Mouse (Mus musculus): ENCODE measurements around the gene Cmbl. TPM values are rescaled to one million over a fixed set of nuclear protein-coding genes. Genes with fewer than 3 reads are reported as not detected.

Cmbl gene
- polyA plus RNA-seq, 1 experiment from 2014 or later = 12.2 TPM

DNA sequence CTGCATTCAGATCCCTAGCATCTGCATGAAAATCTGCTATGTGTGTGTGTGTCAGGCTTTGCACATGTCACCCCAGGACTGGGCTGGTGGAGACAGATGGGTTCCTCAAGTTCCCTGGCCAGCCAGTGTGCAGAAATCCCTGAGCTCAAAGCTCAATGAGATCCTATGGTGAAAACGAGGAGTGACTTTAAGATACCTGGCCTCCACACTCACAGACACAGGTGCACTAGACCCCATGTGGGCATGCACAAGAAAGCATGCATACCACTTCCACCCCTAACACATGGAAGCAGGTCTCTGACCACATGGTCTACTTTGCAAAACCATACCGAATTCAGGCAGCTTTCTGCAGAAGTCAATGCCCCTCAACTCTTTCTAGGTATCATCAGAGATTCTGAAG lies 22.6 kb downstream of the Cmbl start:
- H3K9ac ChIP-seq (ENCODE audit: low read length) = no peak overlapping the region
- H3K9me3 ChIP-seq (replicated peaks; ENCODE audit: control insufficient read depth, low read length) = no peaks in the 10 kb centered on the region
- 74% methylated on average over 2 of the region's 2 CpGs for WGBS
- ATAC-seq (replicated peaks; ENCODE audit: extremely low read depth, insufficient read depth, low FRiP score) = no peak
- H3K4me3 ChIP-seq (ENCODE audit: low read length) = no peak overlapping the region
- H3K36me3 ChIP-seq (ENCODE audit: control insufficient read depth, insufficient read depth) = peaks cover 33% of the 10 kb centered on the region
- H3K27me3 ChIP-seq (ENCODE audit: control insufficient read depth, insufficient read depth, low read length) = no peaks in the 10 kb centered on the region
- no peak overlapping the region for H3K27ac ChIP-seq (ENCODE audit: low read length)
- H3K4me2 ChIP-seq (ENCODE audit: low read depth, low read length) = no peak overlapping the region
- H3K4me1 ChIP-seq (ENCODE audit: control insufficient read depth, insufficient read depth, low read length) = peaks cover 11% of the 10 kb centered on the region

DNA sequence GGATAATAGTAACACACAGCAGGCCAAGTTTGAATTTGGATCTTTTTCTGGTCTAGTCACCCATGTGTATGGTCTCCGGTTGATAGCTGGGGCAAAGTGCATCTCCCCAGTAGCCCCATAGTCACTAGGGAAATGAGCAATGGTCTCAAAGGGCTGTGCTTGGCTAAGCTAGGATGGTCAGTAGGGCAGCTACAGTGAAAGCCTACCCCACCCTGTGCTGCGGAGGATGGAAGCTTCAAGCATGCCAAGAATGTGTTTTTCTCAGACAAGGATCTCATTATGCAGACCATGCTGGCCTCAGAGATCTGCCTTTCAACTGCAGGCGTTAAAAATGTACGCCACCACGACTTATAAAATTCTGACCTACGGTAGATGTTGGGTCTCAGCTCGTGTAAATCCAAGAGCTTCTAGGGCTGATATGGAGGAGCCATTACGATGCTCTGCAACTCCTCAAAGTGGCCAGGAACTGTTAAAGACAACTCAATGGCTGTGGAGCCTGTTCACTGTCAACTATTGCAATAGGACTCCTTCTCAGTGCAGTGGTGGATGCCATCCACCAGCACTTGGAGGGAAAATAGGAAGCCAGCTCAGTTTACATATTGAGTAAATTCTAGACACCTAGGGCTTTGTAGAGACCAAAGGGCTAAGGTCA lies 23.9 kb downstream of the Cmbl start:
- no peak overlapping the region for H3K4me3 ChIP-seq (ENCODE audit: low read length)
- H3K4me2 ChIP-seq (ENCODE audit: low read depth, low read length) = no peak overlapping the region
- WGBS = 30% methylated on average over 8 of the region's 8 CpGs
- H3K4me1 ChIP-seq (ENCODE audit: control insufficient read depth, insufficient read depth, low read length) = peaks cover 11% of the 10 kb centered on the region
- H3K9me3 ChIP-seq (replicated peaks; ENCODE audit: control insufficient read depth, low read length) = no peaks in the 10 kb centered on the region
- no peaks in the 10 kb centered on the region for H3K27me3 ChIP-seq (ENCODE audit: control insufficient read depth, insufficient read depth, low read length)
- no peak overlapping the region for H3K27ac ChIP-seq (ENCODE audit: low read length)
- H3K9ac ChIP-seq (ENCODE audit: low read length) = no peak overlapping the region
- ATAC-seq (replicated peaks; ENCODE audit: extremely low read depth, insufficient read depth, low FRiP score) = no peak
- peaks cover 47% of the 10 kb centered on the region for H3K36me3 ChIP-seq (ENCODE audit: control insufficient read depth, insufficient read depth)

- H3K27ac ChIP-seq (ENCODE audit: low read length) = no peak overlapping the region
- 86% methylated on average over 5 of the region's 5 CpGs for WGBS
- no peak for ATAC-seq (replicated peaks; ENCODE audit: extremely low read depth, insufficient read depth, low FRiP score)
Observed at GRCm38 (mm10) chr15:31590176-31590575, 25.0 kb downstream of the Cmbl start.

DNA sequence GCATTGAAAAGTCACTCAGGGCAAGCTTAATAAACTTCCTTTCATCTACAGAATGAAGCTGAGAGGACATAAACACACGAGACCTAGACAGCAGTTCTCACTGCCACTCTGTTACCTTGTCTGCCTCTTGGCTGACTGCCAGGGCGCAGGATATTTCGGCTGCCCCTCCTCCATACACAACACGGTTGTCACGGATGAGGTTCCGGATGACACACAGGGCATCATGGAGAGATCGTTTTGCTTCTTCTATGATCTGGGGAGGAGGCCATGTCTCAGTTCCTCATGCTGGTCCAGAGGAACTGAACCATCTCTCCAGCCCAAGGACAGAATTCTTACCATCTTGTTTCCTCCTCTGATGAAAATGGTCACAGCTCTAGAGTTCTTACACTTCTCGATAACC lies 27.3 kb downstream of the Cmbl start:
- WGBS = 76% methylated on average over 8 of the region's 8 CpGs
- ATAC-seq (replicated peaks; ENCODE audit: extremely low read depth, insufficient read depth, low FRiP score) = no peak
- Histone ChIP-seq H3K4me3 (ENCODE audit: low read length) (no peak overlapping the region), H3K4me1 (ENCODE audit: control insufficient read depth, insufficient read depth, low read length) (peaks cover 6% of the 10 kb centered on the region), H3K27ac (ENCODE audit: low read length) (no peak overlapping the region), H3K9me3 (replicated peaks; ENCODE audit: control insufficient read depth, low read length) (no peaks in the 10 kb centered on the region), H3K4me2 (ENCODE audit: low read depth, low read length) (no peak overlapping the region), H3K9ac (ENCODE audit: low read length) (no peak overlapping the region), H3K36me3 (ENCODE audit: control insufficient read depth, insufficient read depth) (peaks cover 68% of the 10 kb centered on the region), H3K27me3 (ENCODE audit: control insufficient read depth, insufficient read depth, low read length) (no peaks in the 10 kb centered on the region)

More at GRCm38 (mm10) chr15:31590176-31590575, 25.0 kb downstream of the Cmbl start:
- no peak overlapping the region for H3K9ac ChIP-seq (ENCODE audit: low read length)
- H3K4me1 ChIP-seq (ENCODE audit: control insufficient read depth, insufficient read depth, low read length) = peaks cover 10% of the 10 kb centered on the region
- H3K4me3 ChIP-seq (ENCODE audit: low read length) = no peak overlapping the region
- H3K9me3 ChIP-seq (replicated peaks; ENCODE audit: control insufficient read depth, low read length) = no peaks in the 10 kb centered on the region
- no peaks in the 10 kb centered on the region for H3K27me3 ChIP-seq (ENCODE audit: control insufficient read depth, insufficient read depth, low read length)
- H3K36me3 ChIP-seq (ENCODE audit: control insufficient read depth, insufficient read depth) = peaks cover 57% of the 10 kb centered on the region
- no peak overlapping the region for H3K4me2 ChIP-seq (ENCODE audit: low read depth, low read length)

DNA sequence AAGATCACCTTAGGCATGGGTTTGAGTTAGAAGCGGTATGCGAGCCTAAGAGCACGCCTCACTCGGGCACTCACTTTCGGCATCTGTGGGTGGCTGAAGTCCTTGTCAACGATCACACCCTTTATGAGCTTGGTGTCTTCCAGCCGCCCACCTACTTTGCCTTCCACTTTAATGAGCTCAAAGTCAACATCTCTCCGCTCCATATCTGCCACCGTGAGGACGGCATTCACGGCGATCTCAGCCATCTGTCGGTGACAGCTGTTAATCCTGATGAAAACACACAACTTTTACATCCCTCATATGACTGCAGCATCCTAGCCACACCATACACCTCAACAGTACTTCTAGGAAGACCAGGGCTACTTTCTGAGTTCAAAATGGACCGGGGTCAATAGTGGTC lies 29.1 kb downstream of the Cmbl start:
- Histone ChIP-seq H3K4me2 (ENCODE audit: low read depth, low read length) (no peak overlapping the region), H3K36me3 (ENCODE audit: control insufficient read depth, insufficient read depth) (peaks cover 66% of the 10 kb centered on the region), H3K4me3 (ENCODE audit: low read length) (no peak overlapping the region), H3K4me1 (ENCODE audit: control insufficient read depth, insufficient read depth, low read length) (peaks cover 4% of the 10 kb centered on the region), H3K27ac (ENCODE audit: low read length) (no peak overlapping the region), H3K9ac (ENCODE audit: low read length) (no peak overlapping the region), H3K9me3 (replicated peaks; ENCODE audit: control insufficient read depth, low read length) (no peaks in the 10 kb centered on the region), H3K27me3 (ENCODE audit: control insufficient read depth, insufficient read depth, low read length) (no peaks in the 10 kb centered on the region)
- 90% methylated on average over 14 of the region's 14 CpGs for WGBS
- no peak for ATAC-seq (replicated peaks; ENCODE audit: extremely low read depth, insufficient read depth, low FRiP score)

DNA sequence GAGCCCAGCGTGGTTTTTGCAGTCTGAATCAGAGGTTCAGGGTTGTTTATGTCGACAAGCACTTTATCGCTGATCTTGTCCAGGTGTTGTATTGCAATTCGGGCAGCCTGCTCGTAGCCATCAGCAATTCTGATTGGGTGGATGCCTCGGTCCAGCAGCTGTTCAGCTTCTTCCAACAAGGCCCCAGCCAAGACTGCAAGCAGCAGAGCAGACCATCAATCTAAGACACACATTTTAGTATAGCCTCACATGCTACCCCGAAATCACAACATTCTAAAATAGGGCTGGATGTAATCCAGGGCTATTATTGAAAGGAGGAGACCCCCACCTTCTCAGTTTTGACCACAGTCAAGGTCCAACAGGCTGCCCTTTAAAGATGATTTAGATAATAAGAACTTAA lies 30.5 kb downstream of the Cmbl start:
- H3K4me3 ChIP-seq (ENCODE audit: low read length) = no peak overlapping the region
- H3K4me1 ChIP-seq (ENCODE audit: control insufficient read depth, insufficient read depth, low read length) = peaks cover 15% of the 10 kb centered on the region
- WGBS = 58% methylated on average over 7 of the region's 7 CpGs

GRCm38 (mm10) chr15:31599834-31600233 lies 34.6 kb downstream of the Cmbl start:
- 55% methylated on average over 4 of the region's 4 CpGs for WGBS
- H3K9ac ChIP-seq (ENCODE audit: low read length) = no peak overlapping the region
- H3K4me1 ChIP-seq (ENCODE audit: control insufficient read depth, insufficient read depth, low read length) = peaks cover 21% of the 10 kb centered on the region
- no peak overlapping the region for H3K27ac ChIP-seq (ENCODE audit: low read length)
- 0 out of 2 replicates have a peak overlapping the region, but pooled peaks have one; percentile 95 for H3K4me3 ChIP-seq (ENCODE audit: low read length)
- H3K9me3 ChIP-seq (replicated peaks; ENCODE audit: control insufficient read depth, low read length) = no peaks in the 10 kb centered on the region
- ATAC-seq (replicated peaks; ENCODE audit: extremely low read depth, insufficient read depth, low FRiP score) = no peak
- no peaks in the 10 kb centered on the region for H3K27me3 ChIP-seq (ENCODE audit: control insufficient read depth, insufficient read depth, low read length)
- H3K4me2 ChIP-seq (ENCODE audit: low read depth, low read length) = peak overlapping the region; percentile 98
- peaks cover 14% of the 10 kb centered on the region for H3K36me3 ChIP-seq (ENCODE audit: control insufficient read depth, insufficient read depth)

More for the DNA sequence above, 30.5 kb downstream of the Cmbl start:
- Histone ChIP-seq H3K36me3 (ENCODE audit: control insufficient read depth, insufficient read depth) (peaks cover 56% of the 10 kb centered on the region), H3K27me3 (ENCODE audit: control insufficient read depth, insufficient read depth, low read length) (no peaks in the 10 kb centered on the region), H3K27ac (ENCODE audit: low read length) (no peak overlapping the region), H3K9me3 (replicated peaks; ENCODE audit: control insufficient read depth, low read length) (no peaks in the 10 kb centered on the region), H3K9ac (ENCODE audit: low read length) (no peak overlapping the region), H3K4me2 (ENCODE audit: low read depth, low read length) (no peak overlapping the region)
- no peak for ATAC-seq (replicated peaks; ENCODE audit: extremely low read depth, insufficient read depth, low FRiP score)

DNA sequence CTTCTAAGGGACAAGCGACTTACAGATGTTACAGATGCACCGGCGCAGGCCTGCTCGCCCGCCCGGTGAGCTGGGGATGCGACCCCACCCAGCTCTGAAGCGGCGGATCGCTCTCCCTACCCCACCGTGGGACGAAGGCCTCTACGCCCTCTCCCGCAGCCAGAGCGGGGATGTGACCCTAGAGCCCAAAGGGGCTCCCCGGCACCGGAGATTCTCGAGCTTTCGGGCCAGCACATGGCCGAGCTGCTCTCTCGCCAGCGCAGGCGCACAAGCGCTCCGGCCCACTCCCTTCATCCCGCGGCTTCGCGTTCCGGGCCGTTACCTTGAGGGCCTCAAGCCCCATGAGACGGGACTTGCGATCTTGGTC lies 36.1 kb downstream of the Cmbl start:
- ATAC-seq (replicated peaks; ENCODE audit: extremely low read depth, insufficient read depth, low FRiP score) = peak; percentile 70
- Histone ChIP-seq H3K4me1 (ENCODE audit: control insufficient read depth, insufficient read depth, low read length) (peaks cover 21% of the 10 kb centered on the region), H3K4me3 (ENCODE audit: low read length) (peak overlapping the region; percentile 95), H3K9ac (ENCODE audit: low read length) (peak overlapping the region; percentile 96), H3K9me3 (replicated peaks; ENCODE audit: control insufficient read depth, low read length) (no peaks in the 10 kb centered on the region), H3K27me3 (ENCODE audit: control insufficient read depth, insufficient read depth, low read length) (no peaks in the 10 kb centered on the region), H3K4me2 (ENCODE audit: low read depth, low read length) (peak overlapping the region; percentile 98), H3K36me3 (ENCODE audit: control insufficient read depth, insufficient read depth) (0 out of 2 replicates have a peak, but pooled peaks cover 3% of the 10 kb centered on the region), H3K27ac (ENCODE audit: low read length) (peak overlapping the region; percentile 57)
- WGBS = 0% methylated on average over 33 of the region's 33 CpGs

- Histone ChIP-seq H3K36me3 (ENCODE audit: control insufficient read depth, insufficient read depth) (no peaks in the 10 kb centered on the region), H3K4me1 (ENCODE audit: control insufficient read depth, insufficient read depth, low read length) (peaks cover 23% of the 10 kb centered on the region), H3K9me3 (replicated peaks; ENCODE audit: control insufficient read depth, low read length) (no peaks in the 10 kb centered on the region), H3K27me3 (ENCODE audit: control insufficient read depth, insufficient read depth, low read length) (no peaks in the 10 kb centered on the region), H3K9ac (ENCODE audit: low read length) (peak within 1 kb of the TSS; percentile 96), H3K27ac (ENCODE audit: low read length) (peak within 1 kb of the TSS; percentile 93), H3K4me2 (ENCODE audit: low read depth, low read length) (peak within 1 kb of the TSS; percentile 98), H3K4me3 (ENCODE audit: low read length) (peak within 1 kb of the TSS; percentile 95)
- whole genome bisulfite sequencing = under 1% methylated on average over 63 of the region's 63 CpGs
- peak; percentile 84 for ATAC-seq (replicated peaks; ENCODE audit: extremely low read depth, insufficient read depth, low FRiP score)
Observed at GRCm38 (mm10) chr15:31601646-31602374, 36.6 kb downstream of the Cmbl start, which contains the start of the genes Cct5 and Fam173b. Cct5 (minus strand) TSS chr15:31601804. Fam173b (plus strand) TSS chr15:31601852.

Data from heart, embryonic 16.5 days (tissue).